Mouse (Mus musculus) E14TG2a.4 (cell line): ENCODE results near the gene Cercam.

Experiments
- H3K27me3 ChIP-seq: 2 replicates; pipeline ENCODE4 v1.6.1; 2014; ENCODE audit warnings: low read length, control low read depth; ENCODE audit not compliant: insufficient read depth
- H3K36me3 ChIP-seq: 2 replicates; pipeline ENCODE4 v1.6.1; 2014; ENCODE audit warnings: low read length, control low read depth; ENCODE audit not compliant: insufficient read depth
- H3K4me1 ChIP-seq: replicated peaks from 2 replicates; pipeline ENCODE4 v1.6.1; 2014; ENCODE audit warnings: low read depth, low read length, control low read depth
- H3K4me3 ChIP-seq: replicated peaks from 2 replicates; pipeline ENCODE4 v1.5.1; 2014; ENCODE audit warnings: mild to moderate bottlenecking, low read length
- H3K9me3 ChIP-seq: 2 replicates; pipeline ENCODE4 v1.6.1; 2014; ENCODE audit warnings: low read length, control low read depth
- CTCF ChIP-seq: conservative IDR thresholded peaks from 2 replicates; pipeline ENCODE4 v1.5.1; 2014; ENCODE audit warnings: low read length
- NANOG ChIP-seq: IDR thresholded peaks from 2 replicates; pipeline ENCODE4 v1.6.1; 2014; ENCODE audit warnings: borderline replicate concordance, low read length, mixed read lengths
- POU5F1 ChIP-seq: IDR thresholded peaks from 2 replicates; pipeline ENCODE4 v1.6.1; 2014; ENCODE audit warnings: low read length, borderline replicate concordance

Cercam gene

DNA sequence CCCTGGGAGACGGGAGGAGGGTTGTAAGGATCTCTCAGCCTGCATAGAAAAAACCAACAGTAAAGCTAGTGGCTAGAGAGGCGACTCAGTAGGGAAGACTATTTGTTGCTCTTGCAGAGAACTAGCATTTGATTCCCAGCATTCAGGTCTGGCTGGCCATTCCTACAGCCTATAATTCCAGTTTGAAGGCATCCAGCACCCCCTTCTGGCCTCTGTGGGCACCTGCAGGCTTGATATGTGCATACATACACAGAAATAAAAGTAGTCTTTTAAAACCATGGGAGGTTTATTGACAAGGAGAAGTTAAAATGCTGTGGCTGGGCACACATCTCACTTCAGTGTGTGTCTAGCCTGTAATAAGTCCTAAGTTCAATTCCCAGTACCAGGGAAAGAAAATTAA lies 41.1 kb downstream of the Cercam start:
- Histone ChIP-seq H3K4me3 (no peak overlapping the region), H3K4me1 (peaks cover 23% of the 10 kb centered on the region), H3K36me3 (peaks cover 96% of the 10 kb centered on the region), H3K27me3 (no peaks in the 10 kb centered on the region), H3K9me3 (no peaks in the 10 kb centered on the region)
- TF ChIP-seq NANOG (no peak), CTCF (peak; percentile 57), POU5F1 (no peak)

DNA sequence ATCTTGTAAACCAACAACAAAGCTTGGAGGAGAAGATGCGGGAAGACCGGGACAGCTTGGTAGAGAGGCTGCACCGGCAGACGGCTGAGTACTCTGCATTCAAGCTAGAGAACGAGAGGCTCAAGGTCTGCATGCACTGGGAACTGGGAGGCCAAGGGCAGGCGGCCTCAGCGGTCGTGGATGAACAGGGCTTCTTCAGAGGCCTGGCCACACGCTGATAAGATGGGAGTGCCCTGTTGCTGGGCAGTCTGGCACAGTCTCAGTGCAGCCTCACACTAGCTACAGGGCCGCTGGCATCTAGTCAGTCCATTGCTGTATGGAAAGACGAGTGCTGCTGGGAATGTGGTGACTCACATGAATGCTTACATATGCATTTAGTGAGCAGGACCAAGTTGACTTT lies 48.7 kb downstream of the Cercam start:
- no peaks in the 10 kb centered on the region for H3K9me3 ChIP-seq
- no peak overlapping the region for H3K4me3 ChIP-seq
- no peaks in the 10 kb centered on the region for H3K27me3 ChIP-seq
- H3K4me1 ChIP-seq, result peaks cover 53% of the 10 kb centered on the region
- no peak for TF ChIP-seq CTCF
- TF ChIP-seq POU5F1, result no peak
- no peak for TF ChIP-seq NANOG
- peaks cover 99% of the 10 kb centered on the region for H3K36me3 ChIP-seq

DNA sequence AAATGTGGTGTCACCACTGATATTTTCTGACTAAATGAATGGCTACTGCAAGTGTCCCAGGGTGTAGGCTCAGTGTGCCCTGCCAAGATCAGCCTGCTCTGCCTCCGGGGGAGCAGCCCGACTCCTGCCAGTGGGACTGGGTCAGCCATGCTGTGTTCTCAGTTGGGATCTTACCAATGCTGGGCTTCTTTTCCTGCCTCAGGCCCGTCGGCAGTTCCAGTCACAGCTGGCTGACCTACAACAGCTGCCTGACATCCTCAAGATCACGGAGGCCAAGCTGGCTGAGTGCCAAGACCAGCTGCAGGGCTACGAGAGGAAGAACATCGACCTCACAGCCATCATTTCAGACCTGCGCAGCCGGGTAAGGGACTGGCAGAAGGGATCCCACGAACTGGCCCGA lies 53.0 kb downstream of the Cercam start:
- Histone ChIP-seq H3K36me3 (peaks cover 100% of the 10 kb centered on the region), H3K9me3 (no peaks in the 10 kb centered on the region), H3K27me3 (no peaks in the 10 kb centered on the region), H3K4me1 (peaks cover 24% of the 10 kb centered on the region), H3K4me3 (no peak overlapping the region)
- TF ChIP-seq NANOG (no peak), CTCF (no peak), POU5F1 (no peak)

DNA sequence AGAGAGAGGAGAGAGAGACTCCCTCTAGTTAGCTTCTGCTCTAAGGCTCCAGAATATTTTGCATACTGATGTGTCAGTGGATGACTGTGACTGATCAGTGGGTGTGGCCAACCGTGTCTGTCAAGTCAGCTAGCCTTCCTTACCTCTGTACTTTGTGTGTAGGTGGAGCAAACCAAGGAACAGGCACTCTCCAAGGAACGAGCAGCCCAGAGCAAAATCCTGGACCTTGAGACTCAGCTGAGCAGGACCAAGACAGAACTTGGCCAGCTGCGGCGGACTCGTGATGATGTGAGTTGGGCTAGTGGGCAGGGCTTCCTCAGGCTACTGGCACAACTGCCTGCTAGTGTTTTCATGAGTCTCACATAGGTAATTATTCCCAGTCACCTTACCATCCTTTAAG lies 57.6 kb downstream of the Cercam start:
- no peaks in the 10 kb centered on the region for H3K9me3 ChIP-seq
- H3K4me3 ChIP-seq, result no peak overlapping the region
- TF ChIP-seq NANOG, result no peak
- TF ChIP-seq POU5F1, result no peak
- no peak for TF ChIP-seq CTCF
- H3K4me1 ChIP-seq, result peaks cover 29% of the 10 kb centered on the region
- peaks cover 100% of the 10 kb centered on the region for H3K36me3 ChIP-seq
- H3K27me3 ChIP-seq, result no peaks in the 10 kb centered on the region

DNA sequence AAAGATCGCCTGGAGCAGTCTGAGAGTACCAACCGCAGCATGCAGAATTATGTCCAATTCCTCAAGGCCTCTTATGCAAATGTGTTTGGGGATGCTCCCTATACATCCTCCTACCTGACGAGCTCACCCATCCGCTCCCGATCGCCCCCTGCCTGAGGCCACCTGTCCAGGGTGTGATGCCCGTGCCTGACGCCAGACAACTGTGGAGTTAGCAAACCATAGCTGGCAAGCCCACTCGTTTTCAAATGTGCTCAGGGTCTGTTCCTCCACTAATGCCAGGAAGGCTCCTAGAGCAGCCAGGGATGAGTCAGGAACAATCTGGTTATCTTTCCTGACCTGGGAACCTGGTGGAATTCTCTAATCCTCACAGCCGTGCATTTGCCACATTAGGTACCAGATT lies 61.5 kb downstream of the Cercam start:
- TF ChIP-seq POU5F1 (no peak), CTCF (0 out of 2 replicates have a peak, but pooled peaks have one; percentile 4), NANOG (no peak)
- Histone ChIP-seq H3K27me3 (no peaks in the 10 kb centered on the region), H3K36me3 (peaks cover 64% of the 10 kb centered on the region), H3K9me3 (no peaks in the 10 kb centered on the region), H3K4me1 (peaks cover 24% of the 10 kb centered on the region), H3K4me3 (no peak overlapping the region)

DNA sequence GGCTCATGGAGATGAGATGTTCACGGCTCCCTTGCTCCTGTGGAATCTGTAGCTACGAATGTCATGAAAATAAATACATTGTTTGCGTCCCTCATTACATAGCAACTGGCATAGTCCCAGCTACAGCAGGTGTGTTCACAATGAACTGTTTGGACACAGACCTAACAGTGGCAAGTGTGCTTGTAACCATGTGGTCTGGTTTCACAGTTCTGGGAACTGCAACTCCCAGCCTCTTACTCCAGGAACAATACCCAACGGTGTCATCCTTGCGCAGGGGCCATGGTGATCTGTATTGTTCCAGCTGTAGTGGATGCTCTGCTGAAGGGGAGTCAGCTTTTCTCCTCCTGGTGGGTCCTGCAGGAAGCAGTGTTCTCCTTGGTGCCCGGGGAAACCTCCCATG lies 62.2 kb downstream of the Cercam start:
- no peaks in the 10 kb centered on the region for H3K9me3 ChIP-seq
- H3K4me3 ChIP-seq, result no peak overlapping the region
- TF ChIP-seq NANOG, result no peak
- TF ChIP-seq POU5F1, result no peak
- no peak for TF ChIP-seq CTCF
- peaks cover 58% of the 10 kb centered on the region for H3K36me3 ChIP-seq
- peaks cover 25% of the 10 kb centered on the region for H3K4me1 ChIP-seq
- H3K27me3 ChIP-seq, result no peaks in the 10 kb centered on the region
